Mouse (Mus musculus) colon, adult 2 months (tissue): ENCODE results near the gene Gm5168. TPM values are rescaled to one million over a fixed set of nuclear protein-coding genes. Genes with fewer than 3 reads are reported as not detected.

Experiments
- polyA plus RNA-seq: library from polyadenylated mRNA; depleted of rRNA; stranded (reverse); fragments of >200 nt; gene quantifications from 2 replicates; pipeline ENCODE4 v1.2.3, GENCODE M21; 2012; rRNA removed

The Gm5168 gene
- polyA plus RNA-seq: not detected in 2 replicates

DNA sequence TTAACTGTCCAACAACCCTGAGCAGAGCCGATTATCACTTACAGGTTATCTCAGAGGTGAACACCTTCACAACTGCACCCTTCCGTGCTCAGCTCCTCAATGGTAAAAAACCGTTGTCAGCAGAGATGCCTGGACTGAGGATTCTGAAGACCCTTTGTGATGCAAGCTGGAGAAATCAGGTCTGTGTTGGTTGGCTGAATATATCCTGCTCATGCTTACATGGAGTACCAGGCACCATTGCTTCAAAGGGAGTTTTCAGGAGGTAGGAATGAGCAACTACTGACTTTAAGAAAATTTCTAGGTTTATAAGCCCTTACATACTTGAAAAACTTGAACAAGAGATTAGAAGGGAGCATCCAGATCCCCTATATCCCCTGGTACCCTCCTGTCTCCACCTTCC lies at the start of gene Gm5168:
Gene Gm5168, minus strand, starts transcription at position 101 of the 400 bp plus-strand sequence.

Other genes starting within 250 kb of the Gm5168 start
- gene Gm2012, start 180.3 kb upstream of the Gm5168 start, polyA plus RNA-seq: not detected in 2 replicates